Mouse (Mus musculus) naive thymus-derived CD4-positive, alpha-beta T cell, adult 2 months (primary cell): ENCODE results near the gene Ipcef1.
A peak's percentile ranks its signal among the peaks of the same experiment; 100 is the strongest.

Source experiments
- DNase-seq: peaks from one replicate; pipeline ENCODE4 v3.0.0-alpha.2; 2011; ENCODE audit warnings: low read depth

The Ipcef1 gene

DNA sequence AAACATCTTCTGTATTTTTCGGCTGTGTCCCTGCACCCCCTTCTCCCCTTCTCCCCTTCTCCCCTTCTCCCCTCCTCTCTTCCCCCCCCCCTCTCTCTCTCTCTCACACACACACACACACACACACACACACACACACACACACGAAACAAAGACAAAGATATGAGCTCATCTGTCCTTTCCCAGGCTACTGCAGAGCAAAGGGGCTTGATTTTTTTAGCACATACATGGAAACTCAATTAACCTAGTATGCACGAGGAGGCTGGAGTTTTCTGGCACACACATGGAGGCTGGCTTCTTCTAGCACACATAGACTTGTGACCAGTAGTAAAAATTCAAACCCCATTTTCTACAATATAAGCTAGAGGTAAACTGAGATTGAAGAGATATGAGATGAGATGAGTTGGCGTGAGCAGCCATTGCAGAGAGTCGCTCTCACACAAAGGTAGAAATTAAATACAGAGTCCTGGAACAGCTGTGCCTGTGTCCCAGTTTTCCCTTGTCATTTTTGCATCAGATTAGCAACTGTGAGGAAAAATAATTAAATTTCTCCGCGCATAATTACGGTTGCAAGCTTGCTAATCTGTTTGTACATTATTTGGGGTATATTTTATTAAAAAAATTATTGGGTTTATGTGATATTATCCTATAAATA, 84.6 kb downstream of the Ipcef1 start:
- DNase-seq: no peak

- DNase-seq: no peak
Measured at GRCm38 (mm10) chr10:6958791-6959190, 93.5 kb downstream of the Ipcef1 start.

DNA sequence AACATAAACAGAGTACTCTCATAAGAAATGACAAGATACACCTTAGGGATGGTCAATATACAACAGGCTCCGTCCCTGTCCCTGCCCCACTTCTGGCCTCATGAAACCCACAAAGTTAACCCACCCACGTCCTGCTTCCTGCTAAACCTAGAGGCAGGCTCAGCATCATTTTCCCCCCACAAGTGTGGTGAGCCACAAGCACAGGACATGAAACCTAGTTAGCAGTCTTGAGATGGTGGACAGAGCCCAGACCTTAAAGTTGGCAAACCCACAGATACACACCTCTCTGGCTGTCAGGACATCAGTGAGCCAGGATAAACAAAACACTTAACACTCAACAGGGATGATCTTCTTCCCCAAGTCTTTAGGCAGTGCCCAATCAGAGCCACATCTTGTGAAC, 95.9 kb downstream of the Ipcef1 start:
- no peak for DNase-seq

GRCm38 (mm10) chr10:6954533-6954932, 97.7 kb downstream of the Ipcef1 start:
- DNase-seq: peak; percentile 70

DNA sequence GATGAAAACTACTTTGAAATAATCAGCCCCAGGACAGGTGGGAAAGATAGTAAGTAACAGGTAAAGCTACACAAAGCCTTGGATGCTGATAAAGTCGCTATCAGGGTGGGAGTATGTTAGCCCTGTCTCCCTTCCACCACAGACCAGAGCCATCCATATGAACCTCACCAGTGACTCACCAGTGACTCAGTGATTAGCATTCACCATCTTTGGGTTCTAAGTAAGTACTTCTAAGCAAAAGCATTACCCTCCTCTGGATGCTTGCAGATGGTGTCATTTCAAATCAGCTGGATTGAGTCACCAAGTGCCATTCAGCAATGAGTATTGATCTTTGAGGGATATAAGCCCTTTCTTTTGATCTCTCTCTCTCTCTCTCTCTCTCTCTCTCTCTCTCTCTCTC, 99.2 kb downstream of the Ipcef1 start:
- DNase-seq: no peak

- DNase-seq: no peak
Measured at GRCm38 (mm10) chr10:6936671-6937425, 115.4 kb downstream of the Ipcef1 start.

DNA sequence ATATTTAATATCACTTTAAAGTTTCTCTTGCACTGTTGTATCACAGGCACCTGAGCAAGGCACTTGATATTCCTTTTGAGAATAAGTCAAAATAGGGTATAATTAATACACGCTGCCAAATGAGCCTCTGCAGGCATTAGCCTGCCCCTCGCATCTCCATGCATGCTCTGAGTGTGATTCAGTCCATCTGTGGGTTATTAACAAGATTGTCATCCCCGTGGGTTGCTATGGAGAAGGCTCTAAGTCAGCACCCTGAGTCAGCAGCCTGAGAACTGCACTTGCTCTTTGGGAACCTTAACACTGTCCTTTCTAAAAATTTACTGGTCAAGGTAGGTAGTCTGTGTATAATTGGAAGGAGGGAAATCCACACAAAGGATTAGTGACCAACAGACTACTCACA, 117.5 kb downstream of the Ipcef1 start:
- no peak for DNase-seq

DNA sequence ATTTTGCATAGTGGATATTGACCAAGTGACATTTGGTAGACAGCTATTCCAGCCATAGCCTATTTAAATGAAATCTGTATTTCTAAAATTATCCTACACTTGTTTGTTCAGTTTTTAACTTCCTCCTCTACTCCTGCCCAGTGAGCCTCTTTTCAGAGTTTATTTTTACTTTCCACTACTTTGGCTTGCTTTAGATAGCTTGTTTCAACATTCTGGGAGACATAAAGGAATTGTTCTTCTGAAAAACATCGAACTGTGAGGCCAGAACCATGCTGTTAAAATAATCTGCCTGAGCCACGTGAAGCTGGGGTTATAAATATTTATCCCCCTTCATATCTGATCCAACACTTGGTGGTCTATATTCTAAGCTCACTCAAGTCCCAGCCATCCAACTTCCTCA, 121.4 kb downstream of the Ipcef1 start:
- no peak for DNase-seq

DNA sequence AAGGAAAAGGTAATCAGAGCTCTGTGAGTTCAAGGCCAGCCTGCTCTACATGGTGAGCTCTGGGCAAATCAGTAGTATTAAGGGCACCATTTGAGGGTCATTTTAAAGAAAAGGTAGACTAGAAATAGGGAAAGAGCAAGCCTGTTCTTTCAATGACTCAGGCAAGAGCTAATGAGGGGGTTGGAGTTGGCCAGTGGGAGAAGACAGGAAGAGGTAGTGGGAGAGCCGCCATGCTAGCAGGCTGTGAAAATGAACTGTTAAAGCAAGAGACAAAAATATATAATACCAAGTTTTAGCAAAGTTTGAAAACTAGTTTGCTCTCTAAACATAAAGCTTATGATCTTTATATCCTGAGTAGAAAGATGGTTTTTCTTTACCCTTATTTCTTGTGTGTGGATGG, 121.9 kb downstream of the Ipcef1 start:
- no peak for DNase-seq

- no peak for DNase-seq
Measured at GRCm38 (mm10) chr10:6928905-6929304, 123.4 kb downstream of the Ipcef1 start.

- no peak for DNase-seq
Measured at GRCm38 (mm10) chr10:6927600-6928223, 124.6 kb downstream of the Ipcef1 start.

- DNase-seq: no peak
Measured at GRCm38 (mm10) chr10:6926724-6927123, 125.6 kb downstream of the Ipcef1 start.

DNA sequence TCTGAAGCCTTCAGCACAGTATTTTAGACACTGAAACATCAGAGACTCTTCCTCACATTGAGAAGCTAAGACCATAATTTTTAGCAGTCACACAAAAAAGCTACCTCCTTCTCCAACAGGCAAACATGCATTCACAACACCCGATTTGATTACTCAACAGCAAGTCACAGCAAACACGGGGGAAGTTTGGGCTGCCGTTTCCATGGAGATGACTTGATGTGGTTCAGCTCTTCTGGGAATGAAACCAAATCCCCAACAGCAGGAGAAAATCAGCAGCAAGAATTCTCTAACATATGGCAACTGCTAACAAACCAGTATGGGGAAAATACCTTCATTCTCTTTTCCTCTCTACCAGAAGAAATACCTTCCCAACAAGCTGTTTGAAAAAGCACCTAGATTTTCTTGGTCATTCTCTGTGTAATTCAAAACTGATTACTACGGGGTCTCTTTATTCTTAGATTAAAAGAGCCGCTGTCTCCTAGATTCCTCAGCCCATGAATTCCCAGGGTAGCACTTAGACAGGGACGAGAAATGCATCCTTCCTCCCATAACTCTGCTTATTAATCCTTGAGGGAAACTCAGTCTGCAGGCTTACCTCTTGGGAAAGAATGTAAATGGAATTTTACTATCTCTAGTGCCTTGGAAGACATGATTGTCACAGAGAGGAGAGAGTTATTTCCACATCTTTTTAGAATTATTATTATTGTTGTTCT, 135.6 kb downstream of the Ipcef1 start:
- no peak for DNase-seq

GRCm38 (mm10) chr10:6915991-6916390, 136.3 kb downstream of the Ipcef1 start:
- DNase-seq: no peak

DNA sequence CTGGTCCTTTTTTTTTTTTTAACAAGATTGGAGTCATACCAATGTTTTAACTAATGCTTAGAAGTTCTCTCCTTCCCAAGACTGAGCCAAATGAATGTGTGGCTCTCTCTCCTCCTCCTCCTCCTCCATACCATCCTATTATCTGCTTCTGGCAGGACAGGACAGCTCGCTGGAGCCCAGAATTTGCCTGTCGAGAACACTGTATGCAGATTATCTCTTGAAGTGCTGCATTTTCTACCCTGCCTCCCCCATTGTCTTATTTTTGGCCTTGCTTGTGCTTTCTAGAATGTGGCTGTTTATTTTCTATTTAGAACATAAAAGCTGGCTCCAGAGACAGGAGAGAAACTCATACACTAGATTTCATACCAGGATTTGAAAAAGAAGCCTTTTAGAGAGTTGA, 142.5 kb downstream of the Ipcef1 start:
- no peak for DNase-seq

DNA sequence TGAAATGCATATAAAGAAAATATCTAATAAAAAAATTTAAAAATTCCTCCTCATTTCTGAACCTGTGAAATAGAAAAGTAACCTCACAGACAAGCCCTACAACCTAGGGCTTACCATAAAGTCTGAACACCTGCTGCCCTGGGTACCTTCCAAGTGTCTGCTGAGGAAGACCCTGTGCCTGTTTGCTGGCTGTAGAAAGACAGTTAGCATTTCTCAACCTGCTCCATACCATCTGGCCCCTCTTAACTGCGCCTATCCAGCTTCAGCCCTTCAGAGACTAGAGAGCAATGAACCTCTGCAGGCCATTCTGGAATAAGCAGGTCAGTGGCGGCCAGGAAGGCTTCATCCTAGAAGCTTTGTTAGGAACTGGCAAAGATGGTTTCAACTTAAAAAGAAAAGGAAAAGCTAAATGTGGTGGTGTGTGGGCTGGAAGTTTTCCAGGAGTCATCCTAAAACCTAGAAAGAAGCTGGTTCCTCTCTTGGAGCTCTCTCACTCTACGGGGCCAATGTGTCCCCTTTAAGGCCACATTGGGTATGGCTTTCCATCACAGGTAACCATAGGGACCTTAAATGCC, 150.4 kb downstream of the Ipcef1 start:
- DNase-seq: no peak

DNA sequence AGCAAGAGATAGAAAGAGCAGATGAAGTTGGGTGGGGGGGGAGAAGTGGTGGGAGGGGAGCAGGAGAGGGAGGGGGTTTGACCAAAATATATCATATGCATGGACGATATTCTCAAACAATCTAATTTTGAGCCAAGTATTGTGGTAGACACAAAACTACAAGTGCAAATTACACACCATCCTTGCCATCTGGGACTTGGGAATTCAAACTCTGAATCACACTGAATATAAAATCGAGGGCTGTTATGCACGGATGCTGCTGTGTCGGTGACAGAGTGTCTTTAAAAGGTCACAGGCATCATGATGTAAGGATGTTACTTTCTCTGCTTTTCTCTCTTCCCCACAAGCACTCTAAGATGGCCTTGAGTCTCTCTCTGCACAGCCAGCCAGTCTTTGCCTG, 152.2 kb downstream of the Ipcef1 start:
- DNase-seq: no peak

- no peak for DNase-seq
Measured at GRCm38 (mm10) chr10:6896659-6897303, 155.5 kb downstream of the Ipcef1 start.

GRCm38 (mm10) chr10:6895796-6896195, 156.5 kb downstream of the Ipcef1 start:
- DNase-seq: no peak

DNA sequence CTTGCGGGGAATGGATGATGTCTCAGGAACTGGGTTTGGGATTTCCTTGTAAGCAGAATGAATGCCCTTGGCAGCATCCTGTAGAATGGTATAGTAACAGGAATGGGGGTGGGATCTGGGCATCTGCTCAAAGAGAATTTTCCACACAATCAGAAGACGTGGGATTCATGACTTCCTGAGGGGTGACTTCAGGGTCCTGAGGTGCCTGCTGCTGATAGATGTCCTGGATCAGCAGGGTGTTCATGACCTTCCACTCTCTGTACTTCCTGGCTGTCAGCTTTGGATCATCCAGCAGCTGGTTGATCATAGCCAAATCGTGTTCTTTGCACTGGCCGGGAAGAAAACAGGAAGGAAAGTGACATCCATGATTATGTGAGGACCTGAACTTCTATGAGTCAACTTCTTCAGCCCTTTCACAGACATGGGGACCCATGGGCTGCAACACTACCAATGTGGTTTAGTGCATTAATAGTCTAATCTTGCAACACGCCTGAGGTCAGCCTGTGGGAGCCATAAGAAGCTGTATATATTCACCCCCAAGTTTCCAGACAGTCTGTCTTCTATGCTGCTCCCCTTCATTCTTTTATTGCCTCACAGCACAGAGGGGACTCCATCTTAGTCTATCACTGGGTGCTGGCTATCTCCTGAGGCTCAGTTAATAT, 161.8 kb downstream of the Ipcef1 start:
- DNase-seq: no peak

DNA sequence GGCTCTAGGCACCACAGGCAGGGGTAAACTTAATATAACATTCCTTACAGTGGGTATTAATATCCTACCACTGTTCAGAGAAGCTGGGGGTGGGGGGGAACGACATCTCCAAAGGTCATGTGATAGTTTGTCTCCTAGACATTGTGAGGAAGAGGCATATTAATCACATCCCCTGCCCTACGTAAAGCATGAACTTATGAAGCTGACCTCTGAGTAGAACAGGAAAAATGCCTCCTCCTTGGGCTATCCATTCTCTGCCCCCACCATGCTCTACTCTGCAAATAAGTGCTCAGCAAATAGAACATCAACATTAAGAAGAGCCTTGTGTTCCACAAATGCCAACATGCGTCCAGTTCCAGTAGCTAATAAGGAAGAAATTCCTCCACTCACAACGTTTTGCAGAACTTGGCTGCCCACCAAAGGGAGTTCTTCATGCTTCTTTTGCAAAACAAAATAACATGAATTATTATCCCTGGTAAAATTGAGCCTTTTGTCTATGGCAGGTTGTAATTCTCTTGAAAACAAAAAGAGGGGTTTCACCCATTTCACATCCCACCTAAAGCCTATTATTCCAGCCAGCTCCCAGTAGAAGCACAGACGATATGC, 162.5 kb downstream of the Ipcef1 start:
- no peak for DNase-seq
